Mouse (Mus musculus): Measurements from ENCODE around the gene Wscd1. TPM values are rescaled to one million over a fixed set of nuclear protein-coding genes. Genes with fewer than 3 reads are reported as not detected.

Gene Wscd1
- polyA plus RNA-seq, 1 experiment: not detected

DNA sequence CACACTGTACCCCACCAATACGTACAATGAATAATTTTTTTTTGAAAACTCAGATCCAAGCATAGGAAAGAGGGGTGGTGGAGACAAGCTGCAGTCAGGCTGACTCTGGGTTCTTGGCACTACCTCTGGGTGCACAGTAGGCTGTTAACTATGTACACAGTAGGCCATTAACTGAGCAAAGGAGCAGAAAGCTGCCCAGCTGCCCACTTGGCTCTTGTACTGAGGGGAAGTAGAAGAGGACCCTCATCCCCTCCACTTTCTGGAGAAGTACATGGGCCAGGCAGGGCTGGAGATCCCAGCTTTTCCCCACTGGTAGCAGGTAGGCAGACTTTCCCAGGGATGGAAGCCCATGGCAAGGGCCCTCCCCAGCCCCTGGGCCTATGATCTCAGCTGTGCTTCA, 16.7 kb downstream of the Wscd1 start:
- H3K4me1 ChIP-seq: no peaks in the 10 kb centered on the region
- H3K9me3 ChIP-seq: no peaks in the 10 kb centered on the region
- H3K36me3 ChIP-seq (replicated peaks; ENCODE audit: low read length): no peaks in the 10 kb centered on the region
- no peak overlapping the region for H3K4me3 ChIP-seq (replicated peaks)
- H3K27me3 ChIP-seq (replicated peaks): no peaks in the 10 kb centered on the region
- TF ChIP-seq FLI1 (IDR thresholded peaks at IDR 0.05; ENCODE audit: low read length) (no peak), GATA1 (IDR thresholded peaks at IDR 0.05; ENCODE audit: borderline replicate concordance, low read length) (no peak)

DNA sequence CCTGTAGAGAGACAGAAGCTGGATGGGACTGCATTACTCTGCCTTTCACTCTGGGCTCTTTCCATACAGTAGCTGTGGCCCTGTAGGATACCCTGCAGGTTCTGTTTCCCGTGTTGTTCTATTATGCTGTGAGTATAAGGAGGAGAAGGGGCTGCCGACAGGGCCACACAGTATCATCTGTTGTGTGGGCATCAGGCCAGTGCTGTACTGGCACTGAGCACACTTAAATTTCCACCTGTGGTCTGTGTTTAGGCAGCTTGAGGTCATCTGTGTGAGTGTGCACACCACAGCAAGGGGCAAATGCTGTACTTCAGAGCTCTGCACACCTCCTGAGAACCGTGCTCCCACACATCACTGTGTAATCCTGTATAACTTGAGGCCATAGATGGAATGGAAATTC, 18.0 kb downstream of the Wscd1 start:
- Histone ChIP-seq H3K4me1 (no peaks in the 10 kb centered on the region), H3K36me3 (replicated peaks; ENCODE audit: low read length) (no peaks in the 10 kb centered on the region), H3K4me3 (replicated peaks) (no peak overlapping the region), H3K27me3 (replicated peaks) (peaks cover 3% of the 10 kb centered on the region), H3K9me3 (no peaks in the 10 kb centered on the region)
- TF ChIP-seq FLI1 (IDR thresholded peaks at IDR 0.05; ENCODE audit: low read length): no peak
- TF ChIP-seq GATA1 (IDR thresholded peaks at IDR 0.05; ENCODE audit: borderline replicate concordance, low read length): no peak

DNA sequence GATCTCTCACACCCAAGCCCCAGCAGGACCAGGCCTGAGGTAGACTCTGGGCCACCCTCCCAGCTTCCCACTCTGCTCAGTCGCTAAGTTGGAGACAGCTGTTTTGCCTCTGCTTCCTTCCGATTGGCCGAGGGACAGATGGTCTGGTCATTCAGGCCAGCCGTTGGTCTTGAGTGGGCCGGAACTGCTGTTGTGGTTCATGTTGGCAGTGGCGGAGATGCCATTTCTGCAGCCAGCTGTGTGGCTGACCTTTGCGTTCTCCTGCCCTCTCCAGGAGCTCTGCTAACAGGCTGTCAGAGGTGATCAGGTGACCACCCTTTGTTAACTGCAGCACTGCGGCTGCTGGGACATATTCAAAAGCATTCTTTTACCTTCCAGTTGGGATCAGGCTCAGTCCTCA, 20.0 kb downstream of the Wscd1 start:
- no peaks in the 10 kb centered on the region for H3K36me3 ChIP-seq (replicated peaks; ENCODE audit: low read length)
- H3K4me3 ChIP-seq (replicated peaks): no peak overlapping the region
- H3K4me1 ChIP-seq: no peaks in the 10 kb centered on the region
- TF ChIP-seq GATA1 (IDR thresholded peaks at IDR 0.05; ENCODE audit: borderline replicate concordance, low read length): no peak
- no peak for TF ChIP-seq FLI1 (IDR thresholded peaks at IDR 0.05; ENCODE audit: low read length)
- no peaks in the 10 kb centered on the region for H3K9me3 ChIP-seq
- peaks cover 12% of the 10 kb centered on the region for H3K27me3 ChIP-seq (replicated peaks)

DNA sequence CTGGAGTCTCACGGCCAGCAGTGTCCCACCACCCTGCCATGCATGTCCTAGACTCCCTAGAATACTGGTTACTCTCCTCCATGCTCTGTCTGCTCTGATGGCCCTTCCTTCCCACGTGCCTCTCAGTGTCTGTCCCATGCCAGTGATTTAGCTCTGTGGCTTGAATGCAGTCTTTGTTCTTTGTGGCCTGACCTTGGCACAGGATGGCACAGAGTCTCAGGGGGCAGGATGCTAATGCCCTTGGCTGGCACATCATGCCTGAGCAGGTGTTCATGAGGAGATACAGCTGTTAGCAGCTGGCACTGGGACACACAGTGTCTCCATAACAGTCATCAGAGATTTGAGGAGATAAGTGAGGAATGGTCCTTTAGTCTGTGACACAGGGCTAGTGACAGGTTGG, 20.8 kb downstream of the Wscd1 start:
- no peak overlapping the region for H3K4me3 ChIP-seq (replicated peaks)
- H3K27me3 ChIP-seq (replicated peaks): peaks cover 14% of the 10 kb centered on the region
- H3K9me3 ChIP-seq: no peaks in the 10 kb centered on the region
- TF ChIP-seq FLI1 (IDR thresholded peaks at IDR 0.05; ENCODE audit: low read length) (no peak), GATA1 (IDR thresholded peaks at IDR 0.05; ENCODE audit: borderline replicate concordance, low read length) (no peak)
- H3K4me1 ChIP-seq: no peaks in the 10 kb centered on the region
- no peaks in the 10 kb centered on the region for H3K36me3 ChIP-seq (replicated peaks; ENCODE audit: low read length)

GRCm38 (mm10) chr11:71771074-71771473, 21.4 kb downstream of the Wscd1 start:
- no peaks in the 10 kb centered on the region for H3K9me3 ChIP-seq
- TF ChIP-seq FLI1 (IDR thresholded peaks at IDR 0.05; ENCODE audit: low read length) (no peak), GATA1 (IDR thresholded peaks at IDR 0.05; ENCODE audit: borderline replicate concordance, low read length) (no peak)
- peaks cover 16% of the 10 kb centered on the region for H3K27me3 ChIP-seq (replicated peaks)
- no peak overlapping the region for H3K4me3 ChIP-seq (replicated peaks)
- H3K4me1 ChIP-seq: no peaks in the 10 kb centered on the region
- no peaks in the 10 kb centered on the region for H3K36me3 ChIP-seq (replicated peaks; ENCODE audit: low read length)

GRCm38 (mm10) chr11:71772056-71772455, 22.3 kb downstream of the Wscd1 start:
- H3K27me3 ChIP-seq (replicated peaks): peaks cover 16% of the 10 kb centered on the region
- no peaks in the 10 kb centered on the region for H3K36me3 ChIP-seq (replicated peaks; ENCODE audit: low read length)
- H3K9me3 ChIP-seq: no peaks in the 10 kb centered on the region
- TF ChIP-seq GATA1 (IDR thresholded peaks at IDR 0.05; ENCODE audit: borderline replicate concordance, low read length): no peak
- no peak for TF ChIP-seq FLI1 (IDR thresholded peaks at IDR 0.05; ENCODE audit: low read length)
- no peak overlapping the region for H3K4me3 ChIP-seq (replicated peaks)
- H3K4me1 ChIP-seq: no peaks in the 10 kb centered on the region

- TF ChIP-seq FLI1 (IDR thresholded peaks at IDR 0.05; ENCODE audit: low read length) (no peak), GATA1 (IDR thresholded peaks at IDR 0.05; ENCODE audit: borderline replicate concordance, low read length) (no peak)
- Histone ChIP-seq H3K4me3 (replicated peaks) (no peak overlapping the region), H3K36me3 (replicated peaks; ENCODE audit: low read length) (no peaks in the 10 kb centered on the region), H3K9me3 (no peaks in the 10 kb centered on the region), H3K4me1 (no peaks in the 10 kb centered on the region), H3K27me3 (replicated peaks) (peaks cover 16% of the 10 kb centered on the region)
Measured at GRCm38 (mm10) chr11:71772802-71773201, 23.1 kb downstream of the Wscd1 start.

- H3K9me3 ChIP-seq: no peaks in the 10 kb centered on the region; the same call in 1 of the 2 replicates
- no peak overlapping the region for H3K4me3 ChIP-seq (replicated peaks)
- no peak for TF ChIP-seq FLI1 (IDR thresholded peaks at IDR 0.05; ENCODE audit: low read length)
- TF ChIP-seq GATA1 (IDR thresholded peaks at IDR 0.05; ENCODE audit: borderline replicate concordance, low read length): no peak
- no peaks in the 10 kb centered on the region for H3K4me1 ChIP-seq
- H3K27me3 ChIP-seq (replicated peaks): peaks cover 16% of the 10 kb centered on the region
- H3K36me3 ChIP-seq (replicated peaks; ENCODE audit: low read length): no peaks in the 10 kb centered on the region
Measured at GRCm38 (mm10) chr11:71773986-71774767, 24.5 kb downstream of the Wscd1 start.

DNA sequence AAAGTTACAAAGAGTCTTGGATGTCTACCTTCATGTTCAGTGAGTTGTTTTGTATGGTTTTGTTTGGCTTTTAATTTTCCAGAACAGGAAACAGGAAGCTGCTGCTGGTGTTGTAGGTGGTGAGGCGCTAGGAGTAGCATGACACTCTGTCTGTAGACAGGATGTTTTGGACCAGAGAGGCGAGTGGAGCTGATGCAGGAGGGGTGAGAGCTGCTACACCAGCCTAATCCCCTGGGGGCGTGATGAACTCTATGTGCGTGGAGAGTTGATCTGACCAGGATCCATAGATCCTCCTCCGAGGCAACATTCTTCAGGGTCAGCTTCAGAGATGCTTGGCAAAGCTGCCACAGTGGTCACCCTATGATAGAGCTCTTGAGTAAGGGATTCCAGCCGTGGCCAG, 25.3 kb downstream of the Wscd1 start:
- H3K4me1 ChIP-seq: no peaks in the 10 kb centered on the region
- no peaks in the 10 kb centered on the region; the same call in 1 of the 2 replicates for H3K9me3 ChIP-seq
- H3K36me3 ChIP-seq (replicated peaks; ENCODE audit: low read length): no peaks in the 10 kb centered on the region
- H3K27me3 ChIP-seq (replicated peaks): peaks cover 16% of the 10 kb centered on the region
- no peak for TF ChIP-seq GATA1 (IDR thresholded peaks at IDR 0.05; ENCODE audit: borderline replicate concordance, low read length)
- TF ChIP-seq FLI1 (IDR thresholded peaks at IDR 0.05; ENCODE audit: low read length): no peak
- no peak overlapping the region for H3K4me3 ChIP-seq (replicated peaks)

- peaks cover 7% of the 10 kb centered on the region for H3K27me3 ChIP-seq (replicated peaks)
- TF ChIP-seq GATA1 (IDR thresholded peaks at IDR 0.05; ENCODE audit: borderline replicate concordance, low read length) (no peak), FLI1 (IDR thresholded peaks at IDR 0.05; ENCODE audit: low read length) (no peak)
- H3K4me3 ChIP-seq (replicated peaks): no peak overlapping the region
- peaks cover 39% of the 10 kb centered on the region for H3K9me3 ChIP-seq
- no peaks in the 10 kb centered on the region for H3K36me3 ChIP-seq (replicated peaks; ENCODE audit: low read length)
- peaks cover 4% of the 10 kb centered on the region; the same call in 1 of the 2 replicates for H3K4me1 ChIP-seq
Measured at GRCm38 (mm10) chr11:71779642-71780041, 29.9 kb downstream of the Wscd1 start.

All from megakaryocyte, embryonic 14.5 days (primary cell).